Comparison of ENCODE assay signal across 9 mouse cellular contexts in the genomic region with DNA sequence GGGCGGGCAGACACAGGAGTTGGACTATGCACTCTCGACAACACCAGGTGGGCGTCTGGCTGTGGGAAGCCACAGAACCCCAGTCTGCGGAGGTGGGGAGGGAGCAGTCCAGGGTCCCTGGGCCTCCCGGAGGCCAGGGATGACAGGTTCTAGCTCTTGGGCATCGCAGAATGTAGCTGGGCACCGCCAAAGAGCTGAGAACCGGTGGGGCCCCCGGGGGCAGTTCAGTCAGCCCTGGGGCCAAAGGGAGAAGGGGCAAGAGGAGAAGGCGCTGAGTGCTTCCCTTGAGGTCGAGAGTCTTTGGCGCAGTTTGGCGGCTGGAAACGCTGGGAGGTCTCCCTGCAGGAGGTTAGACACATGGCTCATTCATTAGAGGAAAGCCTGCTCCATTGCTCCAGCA. TPM values are rescaled to one million over a fixed set of nuclear protein-coding genes. Genes with fewer than 3 reads are reported as not detected.
DNase-seq lines count a peak whose midpoint lies in the region; ATAC-seq and TF ChIP-seq lines count a peak whose summit lies in the region.
"Had no signal": no experiment of that assay in that cellular context is flagged by ENCODE, and none has a peak within 500 bp of the region (broad histone marks: within the 10 kb centered on the region; RNA-seq: fewer than 3 reads in every experiment).

No protein-coding gene starts in this region.

- no peaks in the 10 kb centered on the region for H3K36me3 ChIP-seq in hindbrain, postnatal 0 days (ENCODE audit: insufficient read depth, low read length)
- no peaks in the 10 kb centered on the region for H3K36me3 ChIP-seq in midbrain, embryonic 13.5 days

- intact Hi-C loops in heart, postnatal 25 days (cut with DNase I), result no loop called here
- intact Hi-C loops in left cerebral cortex, postnatal 4 days (cut with DNase I), result no loop called here

- 0 out of 2 replicates have a peak overlapping the region, but pooled peaks have one; percentile 2 for H3K4me3 ChIP-seq in hindbrain, postnatal 0 days (ENCODE audit: low read length)
- H3K4me3 ChIP-seq in midbrain, embryonic 13.5 days (replicated peaks), result 0 out of 2 replicates have a peak overlapping the region, but pooled peaks have one; percentile 1

- 17% methylated on average over 14 of the region's 14 CpGs for WGBS in hindbrain, postnatal 0 days
- 22% methylated on average over 14 of the region's 14 CpGs for WGBS in midbrain, embryonic 13.5 days

- no peaks in the 10 kb centered on the region for H3K9me3 ChIP-seq in hindbrain, postnatal 0 days (ENCODE audit: low read length)
- H3K9me3 ChIP-seq in midbrain, embryonic 13.5 days, result no peaks in the 10 kb centered on the region

- no peak for TF ChIP-seq CTCF in hindbrain, postnatal 0 days (IDR thresholded peaks at IDR 0.05; ENCODE audit: low read depth)

- H3K9ac ChIP-seq in hindbrain, postnatal 0 days (replicated peaks; ENCODE audit: low read length), result no peak overlapping the region
- H3K9ac ChIP-seq in midbrain, embryonic 13.5 days (replicated peaks), result 0 out of 2 replicates have a peak overlapping the region, but pooled peaks have one; percentile 28

- no peak overlapping the region for H3K27ac ChIP-seq in hindbrain, postnatal 0 days
- H3K27ac ChIP-seq in midbrain, embryonic 13.5 days, result no peak overlapping the region

- 0 out of 2 replicates have a peak, but pooled peaks have one; percentile 13 for ATAC-seq in hindbrain, postnatal 0 days
- peak; percentile 29; the same call in 1 of the 2 replicates for ATAC-seq in midbrain, embryonic 13.5 days

- no peaks in the 10 kb centered on the region for H3K4me1 ChIP-seq in hindbrain, postnatal 0 days (ENCODE audit: insufficient read depth, low read length)
- H3K4me1 ChIP-seq in midbrain, embryonic 13.5 days (replicated peaks), result peaks cover 12% of the 10 kb centered on the region

- H3K27me3 ChIP-seq in hindbrain, postnatal 0 days (ENCODE audit: insufficient read depth, low read length), result no peaks in the 10 kb centered on the region
- H3K27me3 ChIP-seq in midbrain, embryonic 13.5 days, result no peaks in the 10 kb centered on the region

- peak; percentile 55 for DNase-seq in heart, adult 11 months
- no peak for DNase-seq in heart, postnatal 25 days (ENCODE audit: low spot score)
- peak; percentile 43 for DNase-seq in ZHBTc4 (ENCODE audit: low read depth, low spot score)
- DNase-seq in hindbrain, postnatal 0 days (ENCODE audit: low spot score), result no peak
- DNase-seq in adrenal gland, postnatal 4 days (ENCODE audit: low spot score in 2 of 2), result no peak
- DNase-seq in urinary bladder, postnatal 14 days (ENCODE audit: low spot score), result no peak
- DNase-seq in left cerebral cortex, postnatal 4 days, result no peak
- DNase-seq: cerebellum, adult 11 months had no signal

- H3K4me2 ChIP-seq in hindbrain, postnatal 0 days (ENCODE audit: low read depth, low read length), result peak overlapping the region; percentile 38; the same call in 1 of the 2 replicates
- H3K4me2 ChIP-seq in midbrain, embryonic 13.5 days (replicated peaks), result peak overlapping the region; percentile 30

RNA-seq across cellular contexts. Expression of gene Aptx, which starts 26.7 kb away (rescaled TPM):
- total RNA-seq in heart, postnatal 25 days (2021), result 10 to 100 TPM; 14.0 to 15.2 TPM
- 12.9 and 13.2 TPM in 2 replicates for total RNA-seq in hindbrain, postnatal 0 days (2014; rRNA removed)
- 36.0 and 38.3 TPM in 2 replicates for polyA plus RNA-seq in hindbrain, postnatal 0 days (2015; fragmentation: Nextera tagmentation; extraction: Ambion mirVana)
- 56.9 and 59.5 TPM in 2 replicates for polyA plus RNA-seq in midbrain, embryonic 13.5 days (2015; fragmentation: Nextera tagmentation; extraction: Ambion mirVana)
- 10 to 100 TPM; 23.4 to 25.6 TPM for total RNA-seq in adrenal gland, postnatal 4 days (2021)
- 10 to 100 TPM; 34.9 to 36.8 TPM for total RNA-seq in left cerebral cortex, postnatal 4 days (2021)

RNA-seq across cellular contexts. Expression of gene Dnaja1, which starts 45.6 kb away (rescaled TPM):
- total RNA-seq in heart, postnatal 25 days (2021), result 100 to 1,000 TPM in 1 of 2 experiments, 10 to 100 TPM in 1; 62.4 to 109 TPM
- 64.4 and 65.3 TPM in 2 replicates for total RNA-seq in hindbrain, postnatal 0 days (2014; rRNA removed)
- 634 and 637 TPM in 2 replicates for polyA plus RNA-seq in hindbrain, postnatal 0 days (2015; fragmentation: Nextera tagmentation; extraction: Ambion mirVana)
- polyA plus RNA-seq in midbrain, embryonic 13.5 days (2015; fragmentation: Nextera tagmentation; extraction: Ambion mirVana), result 760 and 762 TPM in 2 replicates
- 100 to 1,000 TPM; 227 to 253 TPM for total RNA-seq in adrenal gland, postnatal 4 days (2021)
- total RNA-seq in left cerebral cortex, postnatal 4 days (2021), result 100 to 1,000 TPM; 362 to 369 TPM

Comparison
In these comparisons a context has a peak if more than half of its experiments do, and no peak if none do; other contexts are left out.
1. DNase-seq: peak in heart, adult 11 months (single experiment) and ZHBTc4 (single experiment); none in heart, postnatal 25 days (single experiment), hindbrain, postnatal 0 days (single experiment), adrenal gland, postnatal 4 days (0 of 2), urinary bladder, postnatal 14 days (single experiment) and left cerebral cortex, postnatal 4 days (single experiment).